31 mouse cellular contexts compared by ENCODE assay signal in genomic region chr16:97529241-97529640, GRCm38 (mm10). TPM values are rescaled to one million over a fixed set of nuclear protein-coding genes. Genes with fewer than 3 reads are reported as not detected.
DNase-seq lines count a peak whose midpoint lies in the region; ATAC-seq and TF ChIP-seq lines count a peak whose summit lies in the region.
"Had no signal": no experiment of that assay in that cellular context is flagged by ENCODE, and none has a peak within 500 bp of the region (broad histone marks: within the 10 kb centered on the region; RNA-seq: fewer than 3 reads in every experiment).

No protein-coding gene starts in this region.

- no peaks in the 10 kb centered on the region for H3K9me3 ChIP-seq in intestine, embryonic 16.5 days (ENCODE audit: control insufficient read depth, low read length)
- H3K9me3 ChIP-seq: embryonic facial prominence, embryonic 13.5 days; embryonic facial prominence, embryonic 15.5 days; forebrain, embryonic 10.5 days; forebrain, embryonic 13.5 days; forebrain, embryonic 15.5 days had no signal

- WGBS in intestine, embryonic 16.5 days: 57% methylated on average over 2 of the region's 2 CpGs
- WGBS in small intestine, adult 2 months: 27% methylated on average over 2 of the region's 2 CpGs

- no peak for TF ChIP-seq CTCF in small intestine, adult 2 months (IDR thresholded peaks at IDR 0.05; ENCODE audit: extremely low read depth, insufficient read length, insufficient replicate concordance, low read depth, low read length)

- H3K4me3 ChIP-seq in intestine, embryonic 16.5 days (ENCODE audit: low read length): no peak overlapping the region
- no peak overlapping the region for H3K4me3 ChIP-seq in small intestine, adult 2 months (ENCODE audit: low read depth, low read length)
- H3K4me3 ChIP-seq: embryonic facial prominence, embryonic 13.5 days; embryonic facial prominence, embryonic 15.5 days; erythroblast, embryonic 14.5 days; forebrain, embryonic 10.5 days; forebrain, embryonic 13.5 days; forebrain, embryonic 15.5 days had no signal

- ATAC-seq in intestine, embryonic 16.5 days: peak; percentile 91
- ATAC-seq in monocyte, adult 5-6 weeks (replicated peaks; ENCODE audit: insufficient number of reproducible peaks, low FRiP score, low TSS enrichment, poor library complexity, severe bottlenecking): no peak
- ATAC-seq: activated CD4-positive, CD25-positive, alpha-beta regulatory T cell, adult 4 months; CD4-positive, CD25-positive, alpha-beta regulatory T cell, adult 4 months; forebrain, embryonic 13.5 days; forebrain, embryonic 15.5 days; Patski had no signal

- H3K27me3 ChIP-seq in intestine, embryonic 16.5 days (replicated peaks; ENCODE audit: control insufficient read depth, insufficient read depth, low read length): no peaks in the 10 kb centered on the region
- H3K27me3 ChIP-seq in small intestine, adult 2 months (ENCODE audit: control insufficient read depth, insufficient read depth, low read length): no peaks in the 10 kb centered on the region
- H3K27me3 ChIP-seq: CH12.LX; embryonic facial prominence, embryonic 13.5 days; embryonic facial prominence, embryonic 15.5 days; forebrain, embryonic 13.5 days; forebrain, embryonic 15.5 days had no signal

- no peak for TF ChIP-seq POLR2A in small intestine, adult 2 months (IDR thresholded peaks at IDR 0.05; ENCODE audit: low read depth, low read length)

- peaks cover 2% of the 10 kb centered on the region; the same call in 1 of the 2 replicates for H3K4me1 ChIP-seq in intestine, embryonic 16.5 days (ENCODE audit: control insufficient read depth, insufficient read depth, low read length)
- peaks cover 7% of the 10 kb centered on the region; the same call in 1 of the 2 replicates for H3K4me1 ChIP-seq in small intestine, adult 2 months (ENCODE audit: control insufficient read depth, insufficient read depth, insufficient read length, low read length)
- H3K4me1 ChIP-seq: embryonic facial prominence, embryonic 13.5 days; embryonic facial prominence, embryonic 15.5 days; forebrain, embryonic 13.5 days; forebrain, embryonic 15.5 days had no signal

- no peak overlapping the region for H3K9ac ChIP-seq in intestine, embryonic 16.5 days (ENCODE audit: low read depth, low read length)
- H3K9ac ChIP-seq: embryonic facial prominence, embryonic 13.5 days; embryonic facial prominence, embryonic 15.5 days; forebrain, embryonic 13.5 days; forebrain, embryonic 15.5 days had no signal

- no peak overlapping the region for H3K4me2 ChIP-seq in intestine, embryonic 16.5 days (ENCODE audit: low read depth, low read length)
- H3K4me2 ChIP-seq: embryonic facial prominence, embryonic 13.5 days; embryonic facial prominence, embryonic 15.5 days; forebrain, embryonic 13.5 days; forebrain, embryonic 15.5 days had no signal

- peak; percentile 17 for DNase-seq in heart, adult 11 months
- DNase-seq in heart, postnatal 4 days: no peak
- peak; percentile 71 for DNase-seq in yolk sac, embryonic 10.5 days (ENCODE audit: low spot score)
- no peak for DNase-seq in ovary, adult 18-20 months (ENCODE audit: low spot score)
- no peak for DNase-seq in urinary bladder, postnatal 4 days (ENCODE audit: low spot score in 2 of 2)
- DNase-seq: adrenal gland, adult 8-10 months; adrenal gland, postnatal 14 days; adrenal gland, postnatal 36 days; B cell, adult 2 months; cerebellum, adult 11-12 months; cerebellum, adult 2 months; cerebellum, adult 9-10 months; cerebellum, postnatal 14 days; cerebellum, postnatal 36 days; embryo, embryonic 11 days had no signal

- 0 out of 2 replicates have a peak overlapping the region, but pooled peaks have one; percentile 33 for H3K27ac ChIP-seq in intestine, embryonic 16.5 days (ENCODE audit: low read length)
- peak overlapping the region; percentile 16; the same call in 1 of the 2 replicates for H3K27ac ChIP-seq in small intestine, adult 2 months (ENCODE audit: insufficient read depth, low read depth, low read length)
- H3K27ac ChIP-seq: embryonic facial prominence, embryonic 13.5 days; embryonic facial prominence, embryonic 15.5 days; forebrain, embryonic 10.5 days; forebrain, embryonic 13.5 days; forebrain, embryonic 15.5 days had no signal

- no peaks in the 10 kb centered on the region for H3K36me3 ChIP-seq in intestine, embryonic 16.5 days (ENCODE audit: control insufficient read depth, insufficient read depth, low read length)
- H3K36me3 ChIP-seq in small intestine, adult 2 months (ENCODE audit: control insufficient read depth, insufficient read depth, low read length): no peaks in the 10 kb centered on the region
- H3K36me3 ChIP-seq: embryonic facial prominence, embryonic 13.5 days; embryonic facial prominence, embryonic 15.5 days; forebrain, embryonic 10.5 days; forebrain, embryonic 15.5 days; G1E had no signal

RNA-seq across cellular contexts. Expression of gene Fam3b, which starts 14.6 kb away (rescaled TPM):
- not detected for total RNA-seq in heart, postnatal 4 days (2021)
- 1.3 and 1.7 TPM in 2 replicates for polyA plus RNA-seq in intestine, embryonic 16.5 days (2015; fragmentation: Nextera tagmentation; extraction: Ambion mirVana)
- polyA plus RNA-seq in small intestine, adult 2 months (2012; rRNA removed): 64.5 and 78.2 TPM in 2 replicates
- 0.96 TPM in 1 of 3 replicates, not detected in the others for total RNA-seq in monocyte, adult 5-6 weeks (2017)
- total RNA-seq: adrenal gland, adult 18-20 months; adrenal gland, adult 8-10 months; adrenal gland, postnatal 14 days; adrenal gland, postnatal 36 days; CH12.LX had no signal
- polyA plus RNA-seq: cerebellum, adult 2 months; embryonic facial prominence, embryonic 11.5 days; embryonic facial prominence, embryonic 13.5 days; forebrain, embryonic 10.5 days; forebrain, embryonic 13.5 days; forebrain, embryonic 15.5 days; G1E; Patski had no signal

Comparison
In these comparisons a context has a peak if more than half of its experiments do, and no peak if none do; other contexts are left out.
1. DNase-seq: peak in heart, adult 11 months (single experiment) and yolk sac, embryonic 10.5 days (single experiment); none in heart, postnatal 4 days (single experiment), ovary, adult 18-20 months (single experiment) and urinary bladder, postnatal 4 days (0 of 2).